Mouse (Mus musculus): ENCODE data around the gene Rrnad1.

Rrnad1 gene

DNA sequence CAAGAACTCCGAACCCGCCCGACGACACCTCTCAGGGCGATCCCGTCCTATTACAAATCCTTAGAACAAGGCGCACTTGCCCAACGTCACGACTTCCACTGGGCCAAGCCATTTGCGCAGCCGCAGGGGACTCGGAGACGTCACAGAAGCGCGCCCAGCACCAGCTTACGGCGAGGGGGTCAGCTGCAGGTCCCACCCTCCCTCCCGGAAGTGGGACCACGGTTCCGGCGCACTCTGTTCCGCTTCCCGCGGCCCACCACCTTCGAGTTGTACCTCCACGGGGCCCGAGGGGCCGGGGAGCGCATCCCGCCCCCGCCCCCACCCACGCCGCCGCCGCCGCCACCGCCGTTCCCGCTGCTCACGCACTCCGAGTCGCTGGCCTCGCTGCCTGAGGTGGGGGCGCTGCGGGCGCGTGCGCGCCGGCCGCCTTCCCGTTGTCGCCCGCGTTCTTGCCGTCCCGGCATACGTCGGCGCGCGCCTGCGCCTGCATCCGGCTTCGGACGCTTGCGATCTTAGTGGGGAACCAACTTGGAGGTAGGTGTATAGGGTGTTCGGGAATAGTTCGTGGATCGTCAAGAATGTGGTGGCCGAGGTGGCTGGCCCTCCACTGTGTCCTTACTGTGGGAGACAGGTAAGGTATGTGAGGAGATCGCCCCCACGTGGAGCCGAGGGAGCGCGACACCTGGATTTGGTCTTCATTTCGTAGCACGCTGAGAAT, at the start of gene Rrnad1, which contains the start of gene Isg20l2:
Rrnad1 (minus strand) TSS at position 640 of the 718 bp plus-strand sequence.
Isg20l2 (plus strand) TSS at position 237 of the 718 bp plus-strand sequence.
- peak; percentile 88 to 95 for DNase-seq (ENCODE audit: low spot score in 2 of 2)

DNA sequence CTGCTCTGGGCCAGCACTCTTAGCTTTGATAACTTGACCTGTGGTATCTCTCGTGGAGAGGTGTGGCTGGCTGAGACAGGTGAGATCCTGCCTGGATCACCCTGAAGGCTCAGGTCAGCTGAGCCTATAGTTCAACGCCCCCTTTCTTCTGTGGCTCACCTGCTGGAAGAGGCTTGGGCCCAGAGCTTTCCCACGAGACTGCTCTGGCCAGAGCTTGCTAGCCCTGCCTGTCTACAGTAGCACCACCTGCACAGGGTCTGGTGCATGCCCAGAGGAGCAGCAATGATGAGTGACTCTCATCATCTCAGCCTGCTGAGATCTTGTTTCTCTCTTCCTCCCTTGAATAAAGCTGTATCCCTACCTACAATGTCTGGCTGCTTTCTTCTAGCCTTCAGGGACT, 49.6 kb upstream of the Rrnad1 start:
- no peak for DNase-seq (ENCODE audit: low spot score in 2 of 2)

- no peak for DNase-seq (ENCODE audit: low spot score in 2 of 2)
Observed at GRCm38 (mm10) chr3:87979493-87979892, 49.0 kb upstream of the Rrnad1 start.

- no peak for DNase-seq (ENCODE audit: low spot score in 2 of 2)
Observed at GRCm38 (mm10) chr3:87974381-87974987, 44.0 kb upstream of the Rrnad1 start.

GRCm38 (mm10) chr3:87973593-87974380, 43.3 kb upstream of the Rrnad1 start:
- no peak for DNase-seq (ENCODE audit: low spot score in 2 of 2)

- DNase-seq (ENCODE audit: low spot score in 2 of 2), result no peak
Observed at GRCm38 (mm10) chr3:87972776-87973175, 42.3 kb upstream of the Rrnad1 start.

- no peak for DNase-seq (ENCODE audit: low spot score in 2 of 2)
Observed at GRCm38 (mm10) chr3:87972203-87972664, 41.7 kb upstream of the Rrnad1 start.

DNA sequence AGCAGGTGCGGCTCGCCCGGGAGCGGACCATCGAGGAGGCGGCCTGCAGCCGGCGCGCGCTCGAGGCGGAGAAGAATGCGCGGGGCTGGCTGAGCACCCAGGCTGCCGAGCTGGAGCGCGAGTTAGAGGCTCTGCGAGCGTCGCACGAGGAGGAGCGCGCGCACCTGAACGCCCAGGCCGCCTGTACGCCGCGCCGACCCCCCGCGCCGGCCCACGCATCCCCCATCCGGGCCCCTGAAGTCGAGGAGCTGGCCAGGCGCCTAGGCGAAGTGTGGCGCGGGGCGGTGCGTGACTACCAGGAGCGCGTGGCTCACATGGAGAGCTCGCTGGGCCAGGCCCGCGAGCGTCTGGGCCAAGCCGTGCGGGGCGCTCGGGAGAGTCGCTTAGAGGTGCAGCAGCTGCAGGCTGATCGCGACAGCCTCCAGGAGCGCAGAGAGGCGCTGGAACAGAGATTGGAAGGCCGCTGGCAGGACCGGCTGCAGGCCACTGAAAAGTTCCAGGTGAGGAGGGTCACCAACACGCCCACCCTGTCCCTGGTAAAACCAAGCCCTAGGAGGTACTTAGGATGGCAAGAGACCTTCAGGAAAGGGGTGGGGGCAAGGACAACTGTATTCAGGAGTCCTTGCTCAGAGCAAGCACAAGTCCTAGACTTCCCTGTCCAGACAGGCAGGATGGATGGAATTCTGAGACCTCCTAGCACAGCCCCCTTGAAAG, 41.1 kb upstream of the Rrnad1 start:
- DNase-seq (ENCODE audit: low spot score in 2 of 2), result no peak

DNA sequence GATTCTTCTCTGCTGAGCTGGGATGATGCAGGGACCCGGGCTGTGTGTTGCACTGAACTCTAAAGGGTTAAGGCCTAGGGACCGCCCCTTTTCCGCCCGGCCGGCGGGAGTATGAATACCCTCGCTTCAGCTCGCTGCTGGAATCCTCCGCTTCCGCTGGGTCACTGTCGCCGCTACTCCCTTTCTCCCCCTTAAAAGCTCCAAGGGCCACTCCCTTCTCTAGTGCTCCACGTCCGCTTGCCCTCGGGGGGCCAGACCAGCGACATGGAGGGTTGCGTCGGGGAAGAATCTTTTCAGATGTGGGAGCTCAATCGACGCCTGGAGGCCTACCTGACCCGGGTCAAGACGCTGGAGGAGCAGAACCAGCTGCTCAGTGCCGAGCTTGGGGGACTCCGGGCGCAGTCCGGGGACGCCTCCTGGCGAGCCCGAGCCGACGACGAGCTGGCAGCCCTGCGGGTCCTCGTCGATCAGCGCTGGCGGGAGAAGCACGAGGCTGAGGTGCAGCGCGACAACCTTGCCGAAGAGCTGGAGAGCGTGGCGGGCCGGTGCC, 40.5 kb upstream of the Rrnad1 start, which contains the start of gene Nes:
Nes (plus strand) TSS at position 140 of the 550 bp plus-strand sequence.
- no peak for DNase-seq (ENCODE audit: low spot score in 2 of 2)

DNA sequence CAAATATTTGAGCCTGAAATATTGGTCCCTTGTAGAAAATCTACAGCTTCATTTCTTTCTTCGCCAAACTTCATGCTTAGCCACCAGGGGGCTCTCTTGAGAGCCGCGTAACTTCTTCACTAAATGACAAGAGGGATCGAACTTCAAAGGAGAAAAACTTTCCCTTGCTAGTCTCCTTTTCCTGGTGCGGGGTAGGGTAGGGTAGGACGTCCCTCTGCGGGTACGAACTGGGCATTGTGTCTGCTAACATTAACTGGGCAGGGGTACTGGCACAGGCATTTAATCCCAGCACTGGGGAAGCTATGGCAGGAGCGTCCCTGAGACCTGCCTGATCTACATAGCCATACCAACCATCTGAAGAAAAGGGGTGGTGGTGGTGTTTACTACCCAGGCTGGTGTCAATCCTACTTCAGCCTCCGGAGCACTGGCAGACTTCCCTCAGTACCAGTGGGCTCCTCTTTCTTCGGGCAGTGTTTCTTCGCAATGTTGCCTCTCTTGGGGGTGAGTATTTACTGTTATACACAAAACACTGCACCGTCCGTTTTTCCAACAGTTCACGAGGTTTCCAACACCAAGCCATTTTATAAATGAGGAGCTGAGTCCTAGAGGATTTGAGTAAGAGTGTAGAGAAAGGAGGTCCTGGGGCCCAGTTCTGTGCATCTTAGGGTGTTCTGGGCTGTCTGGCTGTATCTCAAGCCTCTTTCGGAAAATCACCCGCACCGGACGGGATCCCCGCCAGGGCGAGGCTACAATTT, 39.8 kb upstream of the Rrnad1 start:
- DNase-seq (ENCODE audit: low spot score in 2 of 2), result peak in 1 of 2 experiments; percentile 58

DNA sequence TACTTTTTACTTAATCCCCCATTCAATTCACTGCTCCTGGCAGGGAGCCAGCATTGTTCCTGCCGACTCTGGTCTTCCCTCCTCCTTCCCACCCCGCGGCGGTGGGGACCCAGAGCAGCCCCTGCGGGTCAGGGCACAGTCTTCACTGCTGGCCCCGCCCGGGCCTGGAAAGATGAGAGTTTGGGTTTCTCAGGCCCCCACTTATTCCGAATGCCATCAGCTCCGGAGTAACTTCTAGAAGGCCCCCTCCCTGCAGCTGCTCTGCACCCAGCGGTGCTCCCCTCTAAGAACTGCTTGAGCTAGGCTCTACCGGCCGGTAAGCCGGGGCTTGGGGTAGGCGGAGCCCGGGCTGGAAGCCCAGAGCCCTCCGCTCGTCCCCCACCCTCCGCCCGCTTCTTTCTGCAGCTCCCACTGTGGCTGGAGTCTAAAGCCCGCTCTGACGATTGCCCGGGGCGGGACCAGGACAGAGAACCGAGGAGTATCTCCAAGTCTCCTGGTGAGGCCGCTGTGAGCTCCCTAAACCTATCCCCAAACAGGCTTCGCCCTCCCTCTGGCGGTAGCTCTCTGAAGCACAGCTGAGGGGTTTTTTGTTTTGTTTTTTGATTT, 30.2 kb upstream of the Rrnad1 start:
- DNase-seq (ENCODE audit: low spot score in 2 of 2), result peak; percentile 38 to 76

DNA sequence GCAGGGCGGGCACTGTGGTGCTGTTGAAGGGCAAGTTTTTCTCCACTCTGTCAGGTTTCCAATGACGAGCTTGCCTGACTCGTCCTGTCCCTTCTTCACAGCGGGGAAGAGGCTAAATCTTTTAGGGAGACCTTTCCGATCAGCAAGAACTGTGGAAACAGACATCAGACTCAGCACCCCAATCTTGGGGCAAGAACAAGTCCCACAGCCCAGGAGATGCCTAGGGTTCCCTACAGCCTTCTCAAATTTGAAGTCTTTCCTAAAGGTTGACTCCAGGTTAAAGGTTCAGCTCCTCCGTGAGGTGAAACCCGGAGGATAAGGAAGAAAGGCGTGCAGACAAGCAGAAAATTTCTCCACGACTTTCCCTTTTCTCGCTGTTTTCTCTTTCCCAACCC, 29.7 kb upstream of the Rrnad1 start:
- DNase-seq (ENCODE audit: low spot score in 2 of 2), result no peak

DNA sequence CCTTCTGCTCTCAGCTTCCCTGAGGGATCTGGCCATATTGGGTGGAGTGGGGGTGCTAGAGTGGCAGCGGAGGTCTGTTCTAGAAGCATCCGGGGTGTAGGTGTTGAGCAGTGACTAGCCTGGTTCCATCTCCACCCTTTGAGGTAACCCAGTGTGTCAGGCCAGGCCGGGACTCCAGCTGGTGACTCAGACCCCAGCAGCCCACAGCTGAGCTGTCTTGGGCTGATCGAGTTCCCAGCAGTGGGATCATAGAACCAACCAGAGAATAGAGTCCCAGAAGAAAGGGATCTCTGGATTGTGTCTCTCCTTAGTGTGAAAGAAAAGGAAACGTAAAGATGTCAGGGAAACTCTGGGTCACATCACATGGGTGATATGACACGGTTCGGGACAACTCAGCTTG, 28.9 kb upstream of the Rrnad1 start:
- DNase-seq (ENCODE audit: low spot score in 2 of 2), result no peak

GRCm38 (mm10) chr3:87958967-87959366, 28.4 kb upstream of the Rrnad1 start:
- no peak for DNase-seq (ENCODE audit: low spot score in 2 of 2)

DNA sequence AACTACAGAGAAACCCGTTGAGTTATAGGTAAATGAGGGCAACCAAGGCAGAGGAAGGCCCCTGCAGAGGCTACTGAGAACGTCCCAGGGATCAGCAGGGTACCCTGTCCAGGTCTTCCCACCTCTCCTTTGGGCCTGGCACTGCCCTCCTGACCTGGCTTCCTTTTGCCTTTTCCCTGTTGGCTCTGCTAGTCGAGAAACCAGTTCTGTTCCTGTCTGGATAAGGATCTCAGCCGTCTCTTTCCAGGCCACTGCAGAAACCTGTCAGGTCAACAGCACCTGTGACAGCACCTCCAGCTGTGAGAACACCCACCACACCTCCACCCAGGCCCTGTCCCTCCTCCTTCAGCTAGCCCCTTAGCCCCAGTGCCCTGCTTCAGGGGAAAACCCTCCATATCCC, 28.0 kb upstream of the Rrnad1 start:
- DNase-seq (ENCODE audit: low spot score in 2 of 2), result no peak

DNA sequence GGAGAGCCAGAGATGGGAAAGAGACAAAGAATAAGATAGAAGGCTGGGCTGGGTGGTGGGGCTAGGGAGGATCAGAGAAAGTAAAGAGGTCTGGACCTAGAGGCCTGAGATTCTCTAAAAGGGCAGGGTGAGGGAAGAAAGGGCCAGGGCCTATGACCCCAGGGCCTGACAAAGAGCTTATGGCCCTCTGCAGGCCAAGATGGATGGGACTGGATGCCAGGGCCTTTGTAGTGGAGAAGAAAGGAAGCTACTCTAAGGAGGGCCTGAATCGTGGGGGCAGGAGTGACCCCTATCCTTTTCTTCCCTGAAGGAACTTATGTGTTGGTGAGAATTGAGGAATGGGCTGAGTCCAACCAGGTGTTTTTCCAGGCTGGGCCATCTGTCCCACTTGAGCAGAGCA, 27.5 kb upstream of the Rrnad1 start:
- DNase-seq (ENCODE audit: low spot score in 2 of 2), result no peak

DNA sequence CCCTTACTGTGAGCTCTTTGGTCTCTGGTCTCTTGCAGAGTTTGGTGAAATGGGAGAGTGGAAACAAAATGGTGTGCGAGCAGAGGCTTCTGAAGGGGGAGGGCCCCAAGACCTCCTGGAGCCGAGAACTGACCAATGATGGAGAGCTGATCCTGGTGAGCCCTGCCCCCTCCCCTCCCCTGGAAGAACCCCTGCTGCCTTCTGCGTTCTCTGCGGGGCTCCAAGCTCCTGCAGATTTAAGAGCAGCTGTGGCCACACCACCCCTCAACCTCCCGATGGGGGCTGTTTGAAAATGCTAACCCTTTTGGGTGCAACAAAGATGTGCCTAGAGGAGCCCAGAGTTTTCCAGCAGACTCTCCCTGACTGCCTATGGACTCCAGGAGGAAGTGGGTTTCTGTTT, 21.9 kb upstream of the Rrnad1 start:
- no peak for DNase-seq (ENCODE audit: low spot score in 2 of 2)

- no peak for DNase-seq (ENCODE audit: low spot score in 2 of 2)
Observed at GRCm38 (mm10) chr3:87951946-87952345, 21.4 kb upstream of the Rrnad1 start.

DNA sequence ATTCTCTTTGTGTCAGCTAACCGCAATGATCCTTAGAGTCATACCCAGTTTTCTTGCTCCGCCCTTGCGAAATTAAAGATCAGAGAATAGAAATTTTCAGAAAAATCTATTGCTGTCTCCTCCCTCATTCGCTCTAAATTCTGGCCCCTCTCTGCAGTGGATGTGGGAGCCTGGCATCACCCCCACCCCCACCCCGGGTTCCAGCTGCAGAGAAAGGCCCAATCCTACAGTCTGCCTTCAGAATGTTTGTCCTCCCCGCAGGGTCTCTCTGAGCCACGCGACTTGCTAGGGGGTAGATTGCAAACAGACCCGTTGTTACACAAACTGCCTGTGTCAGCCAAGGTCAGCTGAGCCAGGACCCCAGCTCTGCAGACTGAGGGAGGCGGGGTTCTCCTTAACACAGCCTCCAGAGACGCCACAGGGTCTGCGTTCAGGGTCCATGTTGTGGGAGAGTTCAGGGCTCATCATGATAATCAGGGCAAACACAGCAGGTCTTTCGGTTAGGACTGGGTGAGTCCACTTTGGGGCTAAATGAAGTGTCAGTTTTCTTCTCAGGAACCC, 19.5 kb upstream of the Rrnad1 start:
- no peak for DNase-seq (ENCODE audit: low spot score in 2 of 2)

Data from spleen, postnatal 10 days (tissue).